Mouse (Mus musculus) heart, adult 2 months (tissue): Measurements from ENCODE around the gene Adcy7.

ENCODE experiments used
- CTCF ChIP-seq: fragments of 200-600 bp; IDR thresholded peaks from 2 replicates; pipeline ENCODE4 v1.8.1; 2022; ENCODE audit warnings: antibody characterized with exemption, mild to moderate bottlenecking, moderate library complexity
- POLR2A ChIP-seq: fragments of 200-500 bp; IDR thresholded peaks from 2 replicates; pipeline ENCODE4 v1.6.1; 2011; ENCODE audit warnings: mild to moderate bottlenecking, low read depth, low read length, control low read depth; ENCODE audit not compliant: insufficient read depth

GRCm38 (mm10) chr8:88286421-88286960 lies 14.3 kb downstream of the Adcy7 start:
- TF ChIP-seq POLR2A (no peak), CTCF (no peak)
